Mouse (Mus musculus) small intestine, adult 2 months (tissue): ENCODE measurements around the gene Cfap54.

Experiments used
- CTCF ChIP-seq: fragments of 200-500 bp; IDR thresholded peaks from 2 replicates; pipeline ENCODE4 v1.5.1; 2012; ENCODE audit warnings: low read depth, mild to moderate bottlenecking, control low read depth, inconsistent platforms, low read length, moderate library complexity, mixed read lengths; ENCODE audit not compliant: insufficient replicate concordance, insufficient read length; ENCODE audit errors: extremely low read depth
- POLR2A ChIP-seq: fragments of 200-500 bp; IDR thresholded peaks from 2 replicates; pipeline ENCODE4 v1.6.1; 2012; ENCODE audit warnings: low read depth, mild to moderate bottlenecking, control low read depth, inconsistent platforms, low read length, moderate library complexity

DNA sequence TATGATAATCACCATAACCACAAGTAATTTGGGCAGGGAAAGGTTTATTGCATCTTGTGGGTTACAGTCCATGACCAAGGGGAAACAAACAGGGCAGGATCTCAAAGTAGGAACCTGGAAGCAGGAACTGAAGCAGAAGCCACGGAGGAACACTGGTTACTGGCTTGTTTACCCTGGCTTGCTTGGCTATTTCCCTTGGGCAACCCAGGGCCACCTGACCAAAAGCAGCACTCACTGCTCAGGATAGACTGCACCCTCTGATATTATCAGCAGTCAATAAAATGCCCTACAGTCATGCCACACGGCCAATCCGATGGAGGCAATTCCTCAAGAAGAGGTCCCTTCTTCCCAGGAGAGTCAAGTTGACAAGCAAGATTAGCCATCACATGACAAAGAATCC is 1.9 kb downstream of the Cfap54 start:
- TF ChIP-seq CTCF, result no peak
- TF ChIP-seq POLR2A, result no peak
